Mouse (Mus musculus) erythroblast, embryonic 14.5 days (primary cell): ENCODE data around the gene Khdc3.

ENCODE experiments used
- GATA1 ChIP-seq: IDR thresholded peaks from 2 replicates; pipeline ENCODE4 v1.6.1; 2012; ENCODE audit warnings: low read length, inconsistent platforms, mixed read lengths
- TAL1 ChIP-seq: IDR thresholded peaks from 3 replicates; pipeline ENCODE4 v1.6.1; 2012; ENCODE audit warnings: low read length, inconsistent platforms, mixed read lengths

GRCm38 (mm10) chr9:73091747-73092146 lies 9.9 kb upstream of the Khdc3 start:
- TF ChIP-seq TAL1 = no peak
- no peak for TF ChIP-seq GATA1
